Mouse (Mus musculus): ENCODE data around the gene Palm2.

- TF ChIP-seq CTCF (IDR thresholded peaks at IDR 0.05; ENCODE audit: extremely low read depth, insufficient read depth, insufficient read length, insufficient replicate concordance) (no peak), POLR2A (IDR thresholded peaks at IDR 0.05; ENCODE audit: low read depth, low read length) (no peak)
Observed at GRCm38 (mm10) chr4:57704575-57704974, 270.5 kb downstream of the Palm2 start.

Data from spleen, adult 2 months (tissue).